Mouse (Mus musculus): ENCODE results near the gene Myog.

Gene Myog

DNA sequence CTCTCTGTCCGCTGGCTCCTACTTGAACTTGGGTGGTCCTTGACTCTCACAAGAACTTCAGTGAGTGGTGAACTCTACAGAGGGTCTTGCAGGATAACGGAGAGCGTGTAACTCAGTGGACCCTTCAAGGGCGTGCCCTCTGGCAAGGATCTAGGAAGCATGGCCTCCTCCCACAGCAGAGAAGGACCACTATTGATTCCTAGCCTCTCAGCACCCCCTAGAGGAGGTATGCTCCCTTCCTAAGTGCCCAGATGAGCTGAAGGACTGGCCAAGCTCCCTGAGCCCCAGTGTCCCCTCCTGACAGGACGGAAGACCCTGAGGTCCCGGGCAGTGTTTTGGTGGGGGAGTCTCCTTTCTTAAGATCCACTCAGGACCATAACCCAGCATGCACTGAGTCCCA is 32.8 kb downstream of the Myog start:
- DNase-seq (ENCODE audit: low spot score in 2 of 2) = peak in 1 of 2 experiments; percentile 34

DNA sequence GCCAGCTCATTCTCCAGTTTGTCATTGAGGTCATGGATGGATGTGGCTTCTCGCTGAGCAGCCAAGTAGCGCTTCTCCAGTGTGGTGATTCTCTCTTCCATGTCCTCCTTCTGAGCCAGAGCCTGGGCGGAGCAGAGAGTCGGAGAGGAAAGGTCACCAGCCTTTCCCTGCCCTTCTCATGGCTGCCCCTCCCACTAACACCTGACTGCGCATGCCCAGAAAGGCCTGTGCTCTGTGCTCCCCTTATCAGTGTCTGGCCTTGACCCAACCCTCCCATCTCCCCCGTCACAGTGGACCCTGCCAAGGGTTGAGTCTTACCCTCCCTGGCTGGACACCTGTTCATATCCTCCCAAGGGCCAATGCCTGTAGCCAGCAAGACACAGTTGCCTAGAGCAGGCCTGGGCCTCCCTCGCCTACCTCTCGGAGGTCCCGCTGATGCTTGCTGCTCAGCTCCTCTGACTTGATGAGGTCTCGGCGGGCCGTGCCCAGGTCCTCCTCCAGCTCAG is 37.1 kb downstream of the Myog start:
- DNase-seq (ENCODE audit: low spot score in 2 of 2) = no peak

DNA sequence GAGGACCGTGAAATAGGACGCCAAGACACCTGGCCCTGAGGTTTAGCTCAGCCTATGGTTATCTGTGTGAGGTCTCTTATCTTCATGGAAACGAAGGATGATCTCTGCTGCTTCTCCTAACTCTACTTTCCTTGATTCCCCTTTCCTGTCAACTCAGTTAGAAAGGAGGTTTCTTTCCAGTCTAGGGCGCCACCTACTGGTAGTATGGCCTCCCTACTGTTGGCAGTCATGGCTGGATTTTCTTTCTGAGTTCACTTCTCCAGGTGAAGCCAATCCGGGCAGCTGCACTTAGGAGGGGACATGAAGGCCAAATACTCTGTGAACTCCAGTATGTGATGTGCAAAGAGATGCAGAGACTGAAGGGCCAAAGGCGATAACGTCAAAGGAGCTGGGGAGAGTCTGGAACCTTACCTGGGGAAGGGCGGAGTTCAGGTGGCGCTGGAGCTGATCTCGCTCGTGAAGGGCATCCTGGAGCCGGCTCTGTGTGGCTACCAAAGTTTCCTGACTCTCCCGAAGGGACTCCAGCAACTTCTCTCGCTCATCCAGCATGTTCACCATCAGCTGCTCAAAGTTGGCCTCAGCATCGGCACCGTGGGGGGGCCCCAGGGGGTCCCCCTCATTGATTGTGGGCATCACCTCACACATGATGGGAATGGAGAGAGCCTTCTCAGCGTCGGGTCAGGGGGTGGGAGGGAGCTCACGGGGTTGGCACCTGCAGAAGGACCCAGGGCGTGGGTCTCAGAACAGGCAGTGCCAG is 42.3 kb downstream of the Myog start:
- peak; percentile 70 to 88 for DNase-seq (ENCODE audit: low spot score in 2 of 2)

DNA sequence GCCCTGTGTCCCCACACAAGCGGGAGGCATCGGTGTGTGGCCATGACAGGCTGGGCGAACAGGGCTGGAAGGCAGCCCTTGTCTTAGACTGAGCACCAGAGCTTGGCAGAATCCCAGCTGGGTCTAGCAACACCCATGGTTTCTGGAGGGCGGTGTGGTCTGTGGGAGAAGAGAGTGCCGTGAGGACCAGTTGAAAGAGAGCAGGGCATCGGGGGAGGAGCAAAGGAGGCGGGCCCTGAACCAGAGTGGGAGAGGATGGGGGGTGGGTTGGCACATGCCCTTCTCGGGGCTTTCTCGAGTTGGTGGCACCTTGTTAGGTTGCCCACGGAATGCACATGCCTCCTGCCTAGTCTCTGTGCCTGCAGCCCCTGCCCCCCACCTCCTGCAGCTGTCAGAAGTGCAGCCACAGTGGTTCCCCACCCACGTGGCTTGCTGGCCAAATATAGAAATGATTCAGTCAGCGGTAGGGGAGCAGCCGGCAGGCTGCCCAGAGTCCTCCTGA is 43.0 kb downstream of the Myog start, which contains the start of gene Ppfia4:
Gene Ppfia4, minus strand, starts transcription at position 159 of the 502 bp plus-strand sequence.
- peak in 1 of 2 experiments; percentile 63 for DNase-seq (ENCODE audit: low spot score in 2 of 2)

DNA sequence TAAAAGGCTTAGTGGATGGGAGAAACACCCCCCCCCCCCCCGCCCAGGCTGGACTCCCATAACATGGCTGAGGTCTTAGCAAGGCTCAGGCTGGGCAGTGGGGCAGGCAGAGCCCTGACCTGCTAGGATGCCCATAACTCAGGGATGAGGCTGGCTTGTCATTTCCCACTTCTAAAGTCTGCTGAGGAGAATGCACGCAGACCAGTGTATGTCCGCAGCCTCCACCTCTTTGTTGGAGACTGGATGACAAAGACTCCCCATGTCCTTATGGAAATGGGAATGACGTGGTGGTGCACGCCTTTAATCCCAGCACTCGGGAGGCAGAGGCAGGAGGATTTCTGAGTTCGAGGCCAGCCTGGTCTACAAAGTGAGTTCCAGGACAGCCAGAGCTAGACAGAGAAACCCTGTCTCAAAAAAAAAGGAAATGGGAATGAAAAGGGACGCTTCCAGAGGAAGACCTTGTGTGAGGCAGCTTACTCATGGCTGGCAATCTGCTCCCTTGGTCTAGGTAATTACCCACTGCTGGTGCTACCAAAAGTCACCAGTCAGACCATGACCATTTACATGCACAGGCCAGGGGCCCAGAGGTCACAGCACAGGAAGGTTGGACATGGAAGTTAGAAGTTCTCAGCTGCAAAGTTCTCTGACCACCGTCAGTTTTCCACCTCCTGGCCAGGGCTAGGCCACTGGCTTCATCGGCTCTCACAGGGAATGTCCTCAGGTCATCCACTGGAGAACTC is 43.8 kb downstream of the Myog start:
- DNase-seq (ENCODE audit: low spot score in 2 of 2) = no peak

DNA sequence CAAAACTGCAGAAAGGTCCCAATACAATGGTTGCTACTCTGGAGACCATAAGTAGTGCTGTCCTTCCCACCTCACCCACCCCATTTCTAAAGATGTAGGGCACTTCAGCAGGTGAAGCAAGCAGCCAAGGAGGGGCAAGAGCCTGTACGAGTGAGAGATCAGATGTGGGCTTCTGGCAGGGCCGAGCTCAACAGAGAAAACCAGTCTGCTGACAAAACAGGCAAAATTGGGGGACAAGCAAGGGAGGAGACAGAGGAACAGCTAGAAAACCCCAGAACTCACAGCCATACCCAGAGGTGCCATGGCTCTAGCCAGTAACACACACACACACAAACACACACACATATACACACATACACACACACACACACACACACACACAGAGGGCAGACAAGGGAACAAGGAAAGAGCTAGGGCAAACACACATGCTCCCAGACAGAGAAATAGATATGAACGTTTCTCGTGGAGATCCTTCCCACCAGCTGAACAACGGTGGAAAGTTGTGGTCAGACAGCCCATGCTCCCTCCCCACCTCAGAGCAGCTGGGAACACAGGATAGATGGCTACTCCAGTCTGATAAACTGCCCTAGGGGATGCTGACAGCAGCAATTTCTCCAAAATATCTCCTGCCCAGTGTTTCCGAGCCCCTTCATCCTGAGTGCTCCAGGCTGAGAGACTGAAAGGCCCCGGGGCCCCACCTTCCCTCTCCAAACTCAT is 44.5 kb downstream of the Myog start:
- no peak for DNase-seq (ENCODE audit: low spot score in 2 of 2)

DNA sequence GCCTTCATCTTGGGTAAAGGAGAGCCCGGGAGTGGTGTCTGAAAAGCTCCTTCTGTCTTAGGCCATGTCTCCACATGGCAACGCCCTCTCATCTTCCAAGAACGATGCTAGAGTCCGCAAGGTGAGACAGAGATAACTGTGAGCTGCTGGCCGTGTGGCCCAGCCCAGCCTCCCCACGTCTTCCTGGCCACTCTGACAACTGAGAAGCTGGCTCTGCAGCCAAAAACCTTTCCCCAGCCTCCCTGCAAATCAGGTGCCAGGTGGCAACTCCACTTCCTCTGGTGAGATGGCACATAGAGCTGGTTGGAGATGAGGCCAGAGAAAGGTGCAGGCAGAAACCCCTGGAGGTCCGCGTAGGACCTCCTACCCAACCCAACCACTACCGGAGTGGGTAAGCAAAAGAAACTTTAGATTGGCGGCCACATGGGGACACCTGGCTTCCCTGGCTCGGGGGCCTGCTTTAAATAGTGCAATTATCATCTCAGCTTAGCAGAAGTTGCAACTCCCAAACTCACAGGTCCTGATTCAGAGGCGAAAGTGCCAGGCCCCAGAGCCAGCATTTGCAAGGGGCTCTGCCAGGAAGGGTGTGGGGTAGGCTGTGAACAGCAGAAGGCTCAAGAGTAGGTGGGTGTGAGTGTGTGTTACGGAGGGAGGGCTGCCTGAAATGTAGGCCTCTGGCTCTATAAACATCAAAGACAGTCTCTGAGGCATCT is 45.6 kb downstream of the Myog start:
- DNase-seq (ENCODE audit: low spot score in 2 of 2) = no peak

DNA sequence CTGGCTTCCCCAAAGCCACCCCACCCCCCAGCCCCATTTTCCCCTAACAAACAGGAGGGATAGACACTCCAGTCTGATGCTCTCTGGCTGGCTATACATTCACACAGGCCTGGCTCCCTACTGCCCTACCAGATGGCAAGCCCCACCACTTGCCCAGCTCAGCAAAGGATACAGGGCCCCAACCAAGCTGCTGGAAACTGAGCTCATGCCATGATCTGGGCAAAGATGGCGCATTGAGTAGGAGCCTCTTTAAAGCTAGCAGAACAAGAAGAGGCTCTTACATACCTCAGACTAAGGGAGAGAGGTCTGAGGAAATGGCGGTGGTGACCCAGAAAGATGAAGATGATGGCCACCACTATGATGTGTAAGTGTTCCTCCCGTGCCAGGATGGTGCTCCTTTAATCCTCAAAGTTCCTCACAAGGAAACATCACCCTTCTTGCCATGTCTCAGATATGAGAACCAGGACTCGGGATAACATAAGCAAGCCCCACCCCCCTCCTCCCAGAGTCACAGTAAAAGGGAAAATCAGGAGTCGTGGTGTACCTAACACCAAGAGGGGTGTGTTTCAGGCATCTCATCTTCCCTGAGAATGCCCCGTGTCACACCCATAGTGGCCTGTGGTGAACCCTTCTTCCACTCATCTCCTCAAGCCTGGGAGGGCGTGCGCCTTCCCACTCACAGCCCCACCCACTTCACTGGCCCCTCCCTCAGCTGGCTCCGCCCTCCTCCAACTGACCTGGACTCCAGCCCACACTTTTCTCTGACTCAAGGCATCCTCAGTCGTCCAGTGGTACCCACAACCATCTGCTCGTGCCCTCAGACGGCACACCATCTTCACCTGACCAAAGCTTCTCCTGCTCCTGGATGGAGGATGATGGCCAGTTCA is 46.4 kb downstream of the Myog start:
- DNase-seq (ENCODE audit: low spot score in 2 of 2) = no peak

DNA sequence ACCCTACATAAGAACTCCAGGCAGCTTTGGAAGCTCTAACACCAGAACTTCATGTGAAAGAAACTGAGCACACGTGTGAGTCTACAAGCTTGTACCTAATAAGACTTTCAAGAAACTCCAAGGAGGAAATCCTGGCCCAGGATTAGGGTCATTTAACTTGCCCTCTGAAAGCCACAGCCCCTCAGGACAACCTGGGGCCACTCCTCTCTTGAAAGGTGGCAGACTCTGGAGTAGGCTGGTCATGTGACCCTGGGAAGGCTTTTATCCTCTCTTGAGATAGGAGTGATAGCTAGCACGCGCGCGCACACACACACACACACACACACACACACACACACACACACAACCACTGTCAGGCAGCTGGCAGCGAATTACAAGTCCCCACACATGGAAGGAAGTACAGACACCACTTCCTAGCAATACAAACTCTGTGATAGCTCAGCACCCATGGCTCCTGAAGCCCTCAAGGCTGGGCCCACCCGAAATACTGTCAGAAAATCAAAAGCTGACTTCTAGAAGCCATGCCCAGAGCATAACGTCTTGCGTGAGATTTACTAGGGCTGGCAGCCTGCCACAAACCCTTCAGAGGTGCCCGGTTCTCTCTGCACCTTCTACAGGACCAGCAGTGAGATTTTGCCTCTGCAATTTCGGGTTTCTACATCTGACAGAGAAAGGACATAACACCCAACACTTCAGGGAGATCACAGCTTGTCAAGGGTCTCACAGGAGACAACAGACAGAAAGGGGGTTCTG is 47.3 kb downstream of the Myog start:
- DNase-seq (ENCODE audit: low spot score in 2 of 2) = no peak

DNA sequence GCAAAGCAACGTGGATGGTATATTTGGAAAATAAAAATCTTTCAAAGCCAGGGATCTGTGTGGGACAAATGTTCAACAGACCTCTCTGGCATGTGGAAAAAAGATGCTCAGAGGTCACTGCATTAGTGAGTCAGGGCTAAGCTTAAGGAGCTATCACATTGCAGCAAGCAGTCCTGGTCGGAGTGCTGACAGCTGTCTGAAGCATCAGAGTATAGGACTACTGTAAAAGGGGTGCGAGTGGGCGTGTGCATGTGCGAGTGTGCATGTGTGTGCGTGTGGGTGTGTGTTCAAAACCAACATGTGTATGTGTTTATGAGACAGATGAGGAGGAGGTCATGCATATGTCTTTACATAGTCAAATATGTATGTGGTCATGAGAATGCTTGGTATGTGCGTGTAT is 49.4 kb downstream of the Myog start:
- DNase-seq (ENCODE audit: low spot score in 2 of 2) = no peak

DNA sequence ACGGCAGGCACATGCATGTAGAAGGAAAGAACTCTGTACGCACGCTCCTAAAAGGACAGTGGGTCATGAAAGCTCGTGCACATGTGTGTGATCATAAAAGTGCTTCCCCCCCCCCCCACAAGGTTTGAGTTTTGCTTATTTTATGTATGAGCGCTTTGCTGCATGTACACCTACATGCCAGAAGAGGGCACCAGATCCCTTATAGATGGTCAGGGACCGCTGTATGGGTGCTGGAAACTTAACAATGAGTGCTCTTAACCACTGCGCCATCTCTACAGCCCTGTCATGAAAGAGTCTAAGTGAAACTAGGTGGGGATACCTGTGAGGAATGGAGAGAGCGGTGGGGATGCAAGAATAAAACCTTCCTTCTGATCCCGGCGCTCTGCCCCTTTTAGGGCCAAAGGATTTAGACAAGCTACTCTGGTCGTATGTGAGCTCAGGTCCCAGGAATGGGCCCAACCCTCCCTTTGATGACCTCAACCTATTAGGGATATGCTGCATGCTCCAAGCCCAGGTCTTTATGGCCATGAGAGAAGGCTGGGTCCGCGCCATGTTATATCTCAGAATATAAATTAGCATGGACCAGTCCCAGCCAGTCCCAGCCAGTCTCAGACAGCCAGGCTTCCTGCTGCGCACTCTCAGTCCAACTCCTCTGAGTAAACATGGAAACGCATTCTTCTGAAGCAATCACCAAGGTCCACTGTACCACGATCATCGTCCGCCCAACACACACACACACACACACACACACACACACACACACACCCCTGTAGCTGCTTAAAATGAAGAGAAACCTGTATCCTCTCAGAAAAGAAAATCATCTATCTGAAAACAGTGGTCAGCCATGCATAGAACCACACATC is 50.2 kb downstream of the Myog start:
- no peak for DNase-seq (ENCODE audit: low spot score in 2 of 2)

DNA sequence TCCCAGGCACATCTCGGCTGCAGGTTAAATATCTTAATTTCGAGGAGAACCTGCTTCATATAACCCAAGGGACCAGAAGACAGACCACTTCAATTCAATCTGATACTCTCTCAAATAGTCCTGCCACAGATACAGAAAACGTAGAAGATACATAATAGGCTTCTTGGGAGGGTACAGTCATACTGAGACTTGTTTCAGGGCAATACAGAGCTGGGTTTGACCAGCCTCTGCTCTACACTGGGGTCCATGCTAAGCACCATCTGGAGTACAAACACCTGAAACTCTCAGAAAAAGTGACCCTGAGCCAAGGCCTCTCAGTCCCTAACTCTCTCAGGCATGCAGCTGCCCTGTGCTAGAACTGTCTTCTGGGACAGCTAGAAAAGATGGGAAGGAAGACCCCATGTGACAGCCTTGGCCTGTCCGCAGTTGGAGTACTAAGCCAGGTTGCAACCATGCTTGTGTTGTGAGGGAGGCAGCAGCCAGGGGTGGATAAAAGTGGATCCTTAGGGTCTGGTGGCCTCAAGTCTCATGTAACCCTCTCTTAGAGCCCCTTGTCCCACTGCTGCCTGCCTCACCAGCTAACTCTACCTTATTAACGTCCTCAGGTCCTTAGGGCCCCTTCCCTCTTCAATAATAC is 52.0 kb downstream of the Myog start:
- DNase-seq (ENCODE audit: low spot score in 2 of 2) = no peak

Data from cerebellum, postnatal 4 days (tissue).